ENCODE assay signal across 11 mouse cellular contexts in the genomic region with DNA sequence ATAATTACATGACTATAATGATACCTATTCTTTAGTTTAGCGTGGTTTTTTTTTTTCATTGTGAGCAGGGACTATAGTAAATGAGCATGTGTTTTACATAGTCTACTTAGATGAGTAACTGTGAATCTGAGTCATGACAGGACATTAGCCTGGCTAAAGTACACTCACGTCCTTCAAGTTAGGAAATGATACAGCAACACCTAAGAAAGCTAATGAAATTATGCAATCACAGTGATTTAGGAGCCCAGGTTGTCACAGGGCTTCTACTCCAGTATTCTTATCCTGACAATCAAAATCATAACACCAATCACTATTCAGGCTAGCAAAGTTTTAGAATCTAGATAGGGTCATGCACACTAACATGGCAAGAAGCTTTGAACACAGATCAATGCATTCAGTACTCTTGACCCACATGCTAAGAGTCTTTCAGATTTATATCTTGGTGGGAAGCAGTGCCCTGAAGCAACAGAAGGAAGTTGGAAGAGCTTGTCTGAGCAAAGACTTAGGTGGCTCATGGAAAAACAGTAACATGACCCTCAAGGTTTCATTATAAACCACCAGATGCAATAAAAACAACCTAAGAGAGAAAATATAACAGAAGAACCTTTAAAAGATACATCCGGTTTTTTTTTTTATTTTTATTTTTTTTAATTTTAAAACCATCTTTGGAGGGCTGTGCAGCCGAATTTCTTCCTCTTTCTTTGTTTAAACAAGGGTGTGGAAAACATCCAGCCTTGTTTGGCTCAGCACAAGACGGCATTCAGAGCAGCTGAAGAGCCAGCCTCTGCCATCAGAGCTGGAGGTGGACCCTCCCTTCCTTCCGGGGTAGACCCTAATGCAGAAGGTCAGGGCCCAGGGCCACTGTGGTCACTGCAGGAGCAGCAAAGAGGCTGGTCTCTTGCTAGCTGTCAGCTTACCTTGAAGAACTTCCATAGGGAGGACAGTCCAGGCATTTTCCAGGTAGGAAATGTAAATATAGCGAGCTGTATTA. TPM values are rescaled to one million over a fixed set of nuclear protein-coding genes. Genes with fewer than 3 reads are reported as not detected.
DNase-seq lines count a peak whose midpoint lies in the region; ATAC-seq and TF ChIP-seq lines count a peak whose summit lies in the region.
"Had no signal": no experiment of that assay in that cellular context is flagged by ENCODE, and none has a peak within 500 bp of the region (broad histone marks: within the 10 kb centered on the region; RNA-seq: fewer than 3 reads in every experiment).

No protein-coding gene starts in this region.

- no peaks in the 10 kb centered on the region for H3K36me3 ChIP-seq in C2C12 (ENCODE audit: control insufficient read depth, insufficient read depth)
- no peaks in the 10 kb centered on the region for H3K36me3 ChIP-seq in heart, embryonic 14.5 days (ENCODE audit: control insufficient read depth, insufficient read depth, low read length)
- no peaks in the 10 kb centered on the region for H3K36me3 ChIP-seq in forebrain, embryonic 15.5 days

- H3K79me3 ChIP-seq in C2C12 (ENCODE audit: low read depth) = no peaks in the 10 kb centered on the region

- H3K79me2 ChIP-seq in C2C12 (ENCODE audit: control insufficient read depth, insufficient read depth) = no peaks in the 10 kb centered on the region

- H3ac ChIP-seq in C2C12 (ENCODE audit: control insufficient read depth, insufficient read length, low read depth) = no peak overlapping the region

- H3K27me3 ChIP-seq in C2C12 (ENCODE audit: control insufficient read depth, insufficient read depth, insufficient read length) = no peaks in the 10 kb centered on the region
- H3K27me3 ChIP-seq in heart, embryonic 14.5 days (ENCODE audit: control insufficient read depth, insufficient read depth, low read length) = no peaks in the 10 kb centered on the region
- no peaks in the 10 kb centered on the region for H3K27me3 ChIP-seq in forebrain, embryonic 15.5 days
- H3K27me3 ChIP-seq: neural tube, embryonic 13.5 days had no signal

- TF ChIP-seq CTCF in gastrocnemius, adult 2 months (IDR thresholded peaks at IDR 0.05) = no peak
- no peak for TF ChIP-seq CTCF in C2C12 (IDR thresholded peaks at IDR 0.05; ENCODE audit: control insufficient read depth, insufficient read depth, insufficient read length)

- intact Hi-C loops in gastrocnemius, adult 2 months (cut with DNase I) = no loop called here

- H3K4me1 ChIP-seq in heart, embryonic 14.5 days (ENCODE audit: control insufficient read depth in 2 of 2, insufficient read depth in 2 of 2, low read length in 2 of 2) = peaks cover 10 to 17% of the 10 kb centered on the region in 2 experiments
- H3K4me1 ChIP-seq in forebrain, embryonic 15.5 days = 0 out of 2 replicates have a peak, but pooled peaks cover 6% of the 10 kb centered on the region

- no peak overlapping the region for H3K9ac ChIP-seq in heart, embryonic 14.5 days (ENCODE audit: low read length)
- no peak overlapping the region for H3K9ac ChIP-seq in forebrain, embryonic 15.5 days (replicated peaks)
- H3K9ac ChIP-seq: neural tube, embryonic 13.5 days had no signal

- DNase-seq in gastrocnemius, adult 2 months = peak; percentile 28
- DNase-seq in gastrocnemius, adult 8-10 months (ENCODE audit: low spot score in 2 of 2) = no peak
- DNase-seq in kidney, postnatal 25 days = peak; percentile 30 to 58
- no peak for DNase-seq in cerebellum, adult 8-10 months
- DNase-seq in cerebellum, adult 11-12 months = no peak

- 44% methylated on average over 7 of the region's 7 CpGs for WGBS in heart, embryonic 14.5 days
- 70% methylated on average over 7 of the region's 7 CpGs for WGBS in forebrain, embryonic 15.5 days

- ATAC-seq in heart, embryonic 14.5 days (ENCODE audit: insufficient number of reproducible peaks, insufficient read depth, low FRiP score, low read depth) = peak; percentile 61
- ATAC-seq in forebrain, embryonic 15.5 days (replicated peaks) = no peak

- no peak overlapping the region for H3K4me3 ChIP-seq in gastrocnemius, adult 2 months
- no peak overlapping the region for H3K4me3 ChIP-seq in C2C12 (ENCODE audit: insufficient read depth, poor library complexity, severe bottlenecking)
- H3K4me3 ChIP-seq in heart, embryonic 14.5 days (ENCODE audit: control insufficient read depth in 1 of 2, insufficient read depth in 1 of 2, low read depth in 1 of 2, low read length in 2 of 2) = no peak overlapping the region
- no peak overlapping the region for H3K4me3 ChIP-seq in forebrain, embryonic 15.5 days
- H3K4me3 ChIP-seq: erythroblast, embryonic 14.5 days; neural tube, embryonic 13.5 days had no signal

- H3K9me3 ChIP-seq in heart, embryonic 14.5 days (ENCODE audit: control insufficient read depth, low read length) = peaks cover 5% of the 10 kb centered on the region; the same call in 1 of the 2 replicates
- no peaks in the 10 kb centered on the region for H3K9me3 ChIP-seq in forebrain, embryonic 15.5 days
- H3K9me3 ChIP-seq: neural tube, embryonic 13.5 days had no signal

- 0 out of 2 replicates have a peak overlapping the region, but pooled peaks have one; percentile 6 for H3K4me2 ChIP-seq in heart, embryonic 14.5 days (ENCODE audit: low read length)
- H3K4me2 ChIP-seq in forebrain, embryonic 15.5 days (replicated peaks) = no peak overlapping the region
- H3K4me2 ChIP-seq: neural tube, embryonic 13.5 days had no signal

- H3K27ac ChIP-seq in gastrocnemius, adult 2 months = peak overlapping the region; percentile 70
- peak overlapping the region; percentile 92 to 96 for H3K27ac ChIP-seq in heart, embryonic 14.5 days (replicated peaks in 1 of 2; ENCODE audit: control insufficient read depth in 1 of 2, insufficient read depth in 1 of 2, low read depth in 2 of 2, low read length in 2 of 2)
- no peak overlapping the region for H3K27ac ChIP-seq in forebrain, embryonic 15.5 days (replicated peaks)
- H3K27ac ChIP-seq: macrophage; neural tube, embryonic 13.5 days had no signal

TF ChIP-seq in C2C12, 6 proteins besides CTCF, POLR2A, EP300 and RAD21:
- TF ChIP-seq CEBPB (IDR thresholded peaks at IDR 0.05; ENCODE audit: low read depth) (peak; percentile 17), FOSL1 (IDR thresholded peaks at IDR 0.05; ENCODE audit: insufficient read depth, low read length, poor library complexity, severe bottlenecking) (no peak)

RNA-seq across cellular contexts. Expression of a gene that starts 45.4 kb away (rescaled TPM):
- total RNA-seq in gastrocnemius, adult 2 months (2021) = under 1 TPM; 0.39 to 0.48 TPM
- under 1 TPM; 0.17 to 0.54 (median 0.47) TPM for total RNA-seq in gastrocnemius, adult 8-10 months (2022)
- 1.4 TPM for polyA plus RNA-seq in C2C12 (2012; fragmentation: generic; extraction: Trizol)
- polyA plus RNA-seq in heart, embryonic 14.5 days (2014; fragmentation: Nextera tagmentation; extraction: Ambion mirVana) = 5.6 and 6.3 TPM in 2 replicates
- polyA plus RNA-seq in forebrain, embryonic 15.5 days (2015; fragmentation: Nextera tagmentation; extraction: Ambion mirVana) = 8.5 and 8.9 TPM in 2 replicates

RNA-seq across cellular contexts. Expression of a gene that starts 51.4 kb away (rescaled TPM):
- total RNA-seq in gastrocnemius, adult 2 months (2021) = 1 to 10 TPM; 5.9 to 7.3 TPM
- total RNA-seq in gastrocnemius, adult 8-10 months (2022) = 1 to 10 TPM; 3.4 to 4.9 (median 4.2) TPM
- polyA plus RNA-seq in C2C12 (2012; fragmentation: generic; extraction: Trizol) = 0.30 TPM
- 5.3 and 5.7 TPM in 2 replicates for polyA plus RNA-seq in heart, embryonic 14.5 days (2014; fragmentation: Nextera tagmentation; extraction: Ambion mirVana)
- 6.7 and 7.9 TPM in 2 replicates for polyA plus RNA-seq in forebrain, embryonic 15.5 days (2015; fragmentation: Nextera tagmentation; extraction: Ambion mirVana)
- polyA plus RNA-seq: erythroblast, embryonic 14.5 days had no signal

Comparison
In these comparisons a context has a peak if more than half of its experiments do, and no peak if none do; other contexts are left out.
1. DNase-seq: peak in gastrocnemius, adult 2 months (single experiment) and kidney, postnatal 25 days (2 of 2); none in gastrocnemius, adult 8-10 months (0 of 2), cerebellum, adult 8-10 months (single experiment) and cerebellum, adult 11-12 months (single experiment).